Comparison of ENCODE assay signal across 24 mouse cellular contexts in genomic region chr4:118025931-118026330, GRCm38 (mm10).
DNase-seq lines count a peak whose midpoint lies in the region; ATAC-seq and TF ChIP-seq lines count a peak whose summit lies in the region.
"Had no signal": no experiment of that assay in that cellular context is flagged by ENCODE, and none has a peak within 500 bp of the region (broad histone marks: within the 10 kb centered on the region; RNA-seq: fewer than 3 reads in every experiment).

No protein-coding gene starts in this region.

- no peak for TF ChIP-seq CTCF in kidney, adult 2 months (conservative IDR thresholded peaks at IDR 0.05; ENCODE audit: insufficient read depth, insufficient read length, low read depth, low read length)

- H3K9ac ChIP-seq in heart, embryonic 12.5 days: no peak overlapping the region
- H3K9ac ChIP-seq: limb, embryonic 12.5 days; liver, postnatal 0 days; neural tube, embryonic 15.5 days; stomach, embryonic 15.5 days had no signal

- H3K27ac ChIP-seq in heart, embryonic 12.5 days (ENCODE audit: poor library complexity, severe bottlenecking): no peak overlapping the region
- no peak overlapping the region for H3K27ac ChIP-seq in kidney, adult 2 months (ENCODE audit: insufficient read depth, low read depth, low read length)
- H3K27ac ChIP-seq: forebrain, embryonic 10.5 days; heart, embryonic 10.5 days; hindbrain, postnatal 0 days; left cerebral cortex, adult 2 months; limb, embryonic 12.5 days; midbrain, embryonic 10.5 days; neural tube, embryonic 15.5 days; stomach, embryonic 15.5 days had no signal

- DNase-seq in adrenal gland, postnatal 14 days: peak; percentile 32
- DNase-seq in adrenal gland, postnatal 36 days: no peak
- DNase-seq in heart, adult 11 months: peak; percentile 88
- peak; percentile 17 to 52 for DNase-seq in kidney, postnatal 25 days
- no peak for DNase-seq in kidney, adult 2 months
- DNase-seq in right cerebral cortex, adult 2 months (ENCODE audit: low spot score in 2 of 2): peak; percentile 44 to 52
- DNase-seq in right cerebral cortex, postnatal 4 days: no peak
- DNase-seq: adrenal gland, postnatal 10 days; cerebellum, adult 9-10 months; gastrocnemius, postnatal 25 days; liver, postnatal 0 days; thymus, postnatal 25 days had no signal

- peaks cover 24% of the 10 kb centered on the region for H3K4me1 ChIP-seq in heart, embryonic 12.5 days (replicated peaks)
- H3K4me1 ChIP-seq in kidney, adult 2 months (ENCODE audit: control insufficient read depth, insufficient read depth, low read length): peaks cover 13% of the 10 kb centered on the region

- no peak overlapping the region for H3K4me2 ChIP-seq in heart, embryonic 12.5 days
- H3K4me2 ChIP-seq: limb, embryonic 12.5 days; liver, embryonic 11.5 days; neural tube, embryonic 15.5 days; stomach, embryonic 15.5 days had no signal

- no peak for ATAC-seq in heart, embryonic 12.5 days (ENCODE audit: insufficient number of reproducible peaks, low FRiP score)
- ATAC-seq: intestine, embryonic 16.5 days; liver, postnatal 0 days; lung, postnatal 0 days had no signal

- TF ChIP-seq POLR2A in kidney, adult 2 months (IDR thresholded peaks at IDR 0.05; ENCODE audit: low read depth, low read length): no peak

- H3K9me3 ChIP-seq in heart, embryonic 12.5 days (replicated peaks): no peaks in the 10 kb centered on the region
- H3K9me3 ChIP-seq: forebrain, embryonic 10.5 days; heart, embryonic 10.5 days; limb, embryonic 12.5 days; midbrain, embryonic 10.5 days; neural tube, embryonic 15.5 days; stomach, embryonic 15.5 days had no signal

- H3K27me3 ChIP-seq in heart, embryonic 12.5 days (replicated peaks): no peaks in the 10 kb centered on the region
- no peaks in the 10 kb centered on the region for H3K27me3 ChIP-seq in kidney, adult 2 months (replicated peaks; ENCODE audit: control insufficient read depth, insufficient read depth, low read length)
- H3K27me3 ChIP-seq: limb, embryonic 12.5 days; neural tube, embryonic 15.5 days; stomach, embryonic 15.5 days had no signal

- H3K4me3 ChIP-seq in heart, embryonic 12.5 days: no peak overlapping the region
- no peak overlapping the region for H3K4me3 ChIP-seq in kidney, adult 2 months (ENCODE audit: insufficient read depth, low read depth, low read length)
- H3K4me3 ChIP-seq: forebrain, embryonic 10.5 days; heart, embryonic 10.5 days; left cerebral cortex, adult 2 months; limb, embryonic 12.5 days; midbrain, embryonic 10.5 days; neural tube, embryonic 15.5 days; stomach, embryonic 15.5 days had no signal

- peaks cover 3% of the 10 kb centered on the region; the same call in 1 of the 2 replicates for H3K36me3 ChIP-seq in heart, embryonic 12.5 days
- H3K36me3 ChIP-seq in kidney, adult 2 months (ENCODE audit: control insufficient read depth, insufficient read depth, low read length): no peaks in the 10 kb centered on the region
- H3K36me3 ChIP-seq: midbrain, embryonic 10.5 days; neural tube, embryonic 15.5 days; stomach, embryonic 15.5 days had no signal

- WGBS in heart, embryonic 12.5 days: 21% methylated on average over 7 of the region's 7 CpGs
- WGBS in kidney, adult 2 months: 54% methylated on average over 7 of the region's 7 CpGs

Comparison
In these comparisons a context has a peak if more than half of its experiments do, and no peak if none do; other contexts are left out.
1. DNase-seq: peak in adrenal gland, postnatal 14 days (single experiment), heart, adult 11 months (single experiment), kidney, postnatal 25 days (2 of 2) and right cerebral cortex, adult 2 months (2 of 2); none in adrenal gland, postnatal 36 days (0 of 2), kidney, adult 2 months (single experiment) and right cerebral cortex, postnatal 4 days (single experiment).